Mouse (Mus musculus): ENCODE data around the gene Dusp12. TPM values are rescaled to one million over a fixed set of nuclear protein-coding genes. Genes with fewer than 3 reads are reported as not detected.

Dusp12 gene
- polyA plus RNA-seq, 1 experiment, result 39.9 TPM

DNA sequence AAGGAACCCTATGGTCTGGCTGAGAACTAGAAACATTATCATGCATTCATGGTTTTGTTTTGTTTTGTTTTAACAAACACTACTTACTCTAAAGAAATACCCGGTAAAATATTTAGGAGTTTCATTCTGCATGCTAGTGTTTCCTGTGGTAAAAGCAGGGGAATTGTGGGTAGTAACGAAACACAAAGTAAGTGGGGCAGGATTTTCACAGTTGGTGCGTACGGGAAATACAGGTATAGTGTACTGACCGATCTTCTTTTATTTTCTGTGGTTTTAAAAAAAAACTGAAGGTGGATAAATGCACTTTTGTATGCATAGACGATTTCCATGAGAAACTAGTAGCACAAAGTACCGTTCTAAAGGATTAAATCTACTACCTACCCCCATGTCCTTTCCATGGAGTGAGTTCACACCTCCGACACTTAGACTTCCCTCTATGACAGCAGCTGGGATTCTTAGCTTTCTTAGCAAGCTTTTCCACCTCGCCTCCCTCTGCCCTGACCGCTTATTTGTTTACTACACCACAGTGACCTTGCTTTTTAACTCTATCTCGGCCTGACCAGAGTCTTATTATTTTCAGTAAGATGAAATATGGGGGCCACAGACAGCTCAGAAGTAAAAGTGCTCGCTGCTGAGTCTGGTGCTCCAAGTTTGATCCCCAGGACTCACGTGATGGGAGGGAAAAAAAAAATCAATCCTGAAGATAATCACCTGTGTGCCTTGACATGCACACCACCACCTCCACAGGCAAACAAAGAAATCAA, 23.5 kb downstream of the Dusp12 start:
- H3K27me3 ChIP-seq (ENCODE audit: control insufficient read depth, insufficient read depth, insufficient read length), result no peaks in the 10 kb centered on the region
- no peaks in the 10 kb centered on the region for H3K36me3 ChIP-seq (ENCODE audit: control insufficient read depth, insufficient read depth)
- peaks cover 99% of the 10 kb centered on the region for H3K79me2 ChIP-seq (ENCODE audit: control insufficient read depth, insufficient read depth)
- no peak overlapping the region for H3K4me3 ChIP-seq (ENCODE audit: insufficient read depth, poor library complexity, severe bottlenecking)
- H3K79me3 ChIP-seq (ENCODE audit: low read depth), result peaks cover 67% of the 10 kb centered on the region
- H3ac ChIP-seq (ENCODE audit: control insufficient read depth, insufficient read length, low read depth), result no peak overlapping the region
- TF ChIP-seq MYOG (IDR thresholded peaks at IDR 0.05; ENCODE audit: control insufficient read depth, extremely low read depth, insufficient read length), result no peak
- TF ChIP-seq USF1 (IDR thresholded peaks at IDR 0.05; ENCODE audit: low read depth), result no peak
- TF ChIP-seq CTCF (IDR thresholded peaks at IDR 0.05; ENCODE audit: control insufficient read depth, insufficient read depth, insufficient read length), result no peak

DNA sequence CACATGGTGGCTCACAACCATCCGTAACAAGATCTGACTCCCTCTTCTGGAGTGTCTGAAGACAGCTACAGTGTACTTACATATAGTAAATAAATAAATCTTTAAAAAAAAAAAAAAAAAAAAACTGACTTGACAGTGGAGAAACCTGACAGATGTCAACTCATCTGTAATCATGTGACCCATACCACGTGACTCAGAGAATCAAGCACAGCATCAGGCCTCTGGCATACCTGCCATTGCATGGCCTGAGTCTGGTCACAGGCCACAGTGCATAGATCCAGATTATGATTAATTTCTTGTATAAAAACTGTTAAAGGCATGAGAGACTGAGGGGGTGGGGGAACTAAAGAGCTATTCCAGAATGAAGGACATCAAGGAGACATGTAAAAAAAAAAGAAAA, 26.5 kb downstream of the Dusp12 start:
- Histone ChIP-seq H3K27me3 (ENCODE audit: control insufficient read depth, insufficient read depth, insufficient read length) (no peaks in the 10 kb centered on the region), H3ac (ENCODE audit: control insufficient read depth, insufficient read length, low read depth) (no peak overlapping the region), H3K36me3 (ENCODE audit: control insufficient read depth, insufficient read depth) (no peaks in the 10 kb centered on the region), H3K4me3 (ENCODE audit: insufficient read depth, poor library complexity, severe bottlenecking) (no peak overlapping the region), H3K79me2 (ENCODE audit: control insufficient read depth, insufficient read depth) (peaks cover 93% of the 10 kb centered on the region), H3K79me3 (ENCODE audit: low read depth) (peaks cover 51% of the 10 kb centered on the region)
- no peak for TF ChIP-seq MYOD1 (IDR thresholded peaks at IDR 0.05; ENCODE audit: control insufficient read depth, insufficient read length, low read depth)
- no peak for TF ChIP-seq FOSL1 (IDR thresholded peaks at IDR 0.05; ENCODE audit: insufficient read depth, low read length, poor library complexity, severe bottlenecking)

DNA sequence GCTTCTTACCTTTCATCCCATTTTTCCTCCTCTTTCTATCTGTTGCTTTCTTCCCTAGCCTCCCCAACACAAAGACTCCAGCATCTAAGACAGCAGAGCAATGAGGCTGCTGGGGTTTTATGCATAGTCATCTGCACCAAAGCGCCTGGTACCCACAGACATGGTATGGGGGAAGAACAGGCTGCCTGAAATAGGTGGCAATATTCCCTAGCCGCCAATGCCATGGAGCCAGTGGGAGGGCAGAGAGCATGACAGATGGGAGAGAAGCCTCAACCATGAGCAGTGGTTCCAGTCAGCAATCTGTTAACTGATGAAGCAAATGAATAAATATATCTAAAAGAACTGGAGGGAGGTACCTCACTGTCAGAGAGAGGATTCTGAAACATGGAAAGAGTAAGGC, 28.0 kb downstream of the Dusp12 start:
- H3K79me2 ChIP-seq (ENCODE audit: control insufficient read depth, insufficient read depth), result peaks cover 82% of the 10 kb centered on the region
- H3K79me3 ChIP-seq (ENCODE audit: low read depth), result peaks cover 44% of the 10 kb centered on the region
- no peak overlapping the region for H3ac ChIP-seq (ENCODE audit: control insufficient read depth, insufficient read length, low read depth)
- no peak for TF ChIP-seq USF1 (IDR thresholded peaks at IDR 0.05; ENCODE audit: low read depth)
- no peak for TF ChIP-seq FOSL1 (IDR thresholded peaks at IDR 0.05; ENCODE audit: insufficient read depth, low read length, poor library complexity, severe bottlenecking)
- TF ChIP-seq CEBPB (IDR thresholded peaks at IDR 0.05; ENCODE audit: low read depth), result no peak
- no peak for TF ChIP-seq MYOD1 (IDR thresholded peaks at IDR 0.05; ENCODE audit: control insufficient read depth, insufficient read length, low read depth)
- no peak for TF ChIP-seq MAX (IDR thresholded peaks at IDR 0.05)
- TF ChIP-seq CTCF (IDR thresholded peaks at IDR 0.05; ENCODE audit: control insufficient read depth, insufficient read depth, insufficient read length), result no peak
- no peak for TF ChIP-seq MYOG (IDR thresholded peaks at IDR 0.05; ENCODE audit: control insufficient read depth, extremely low read depth, insufficient read length)
- no peaks in the 10 kb centered on the region for H3K27me3 ChIP-seq (ENCODE audit: control insufficient read depth, insufficient read depth, insufficient read length)
- H3K4me3 ChIP-seq (ENCODE audit: insufficient read depth, poor library complexity, severe bottlenecking), result no peak overlapping the region
- no peaks in the 10 kb centered on the region for H3K36me3 ChIP-seq (ENCODE audit: control insufficient read depth, insufficient read depth)

DNA sequence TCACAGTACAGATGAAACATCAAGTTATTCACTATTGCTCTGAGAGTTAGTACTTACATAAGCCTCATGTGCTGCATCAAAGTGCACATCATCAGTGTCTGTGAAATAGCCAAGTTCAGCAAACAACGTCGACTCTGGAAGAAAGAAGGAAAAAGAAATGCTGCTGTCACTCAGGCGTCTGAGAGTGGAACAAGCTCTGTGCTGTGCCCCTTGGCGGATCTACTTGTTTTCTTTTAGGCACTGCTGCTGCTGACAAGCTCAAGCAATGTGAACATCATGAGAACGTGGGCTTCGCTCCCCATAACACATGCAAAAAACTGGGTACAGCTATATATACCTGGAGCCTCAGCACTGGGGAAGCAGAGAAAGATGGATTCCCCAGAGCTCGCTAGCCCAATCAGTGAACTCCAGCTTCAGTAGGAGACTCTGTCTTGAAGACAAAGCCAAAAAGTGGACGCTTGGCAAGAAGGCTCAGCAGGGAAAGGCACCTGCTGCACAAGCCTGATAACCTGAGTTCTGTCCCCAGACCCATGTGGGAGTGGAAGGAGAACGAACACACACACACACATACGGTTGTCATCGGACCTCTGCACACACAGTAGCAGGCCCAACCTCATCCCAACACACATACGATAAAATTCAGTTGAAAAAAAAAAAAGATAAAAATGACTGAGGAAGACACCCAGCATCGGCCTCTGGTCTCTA, 30.1 kb downstream of the Dusp12 start:
- Histone ChIP-seq H3K27me3 (ENCODE audit: control insufficient read depth, insufficient read depth, insufficient read length) (no peaks in the 10 kb centered on the region), H3K79me3 (ENCODE audit: low read depth) (peaks cover 26% of the 10 kb centered on the region), H3K36me3 (ENCODE audit: control insufficient read depth, insufficient read depth) (no peaks in the 10 kb centered on the region), H3K79me2 (ENCODE audit: control insufficient read depth, insufficient read depth) (peaks cover 66% of the 10 kb centered on the region), H3K4me3 (ENCODE audit: insufficient read depth, poor library complexity, severe bottlenecking) (no peak overlapping the region), H3ac (ENCODE audit: control insufficient read depth, insufficient read length, low read depth) (no peak overlapping the region)
- TF ChIP-seq MAX (IDR thresholded peaks at IDR 0.05) (no peak), MYOG (IDR thresholded peaks at IDR 0.05; ENCODE audit: control insufficient read depth, extremely low read depth, insufficient read length) (no peak), CTCF (IDR thresholded peaks at IDR 0.05; ENCODE audit: control insufficient read depth, insufficient read depth, insufficient read length) (no peak), FOSL1 (IDR thresholded peaks at IDR 0.05; ENCODE audit: insufficient read depth, low read length, poor library complexity, severe bottlenecking) (no peak), USF1 (IDR thresholded peaks at IDR 0.05; ENCODE audit: low read depth) (no peak), CEBPB (IDR thresholded peaks at IDR 0.05; ENCODE audit: low read depth) (no peak), MYOD1 (IDR thresholded peaks at IDR 0.05; ENCODE audit: control insufficient read depth, insufficient read length, low read depth) (no peak)

DNA sequence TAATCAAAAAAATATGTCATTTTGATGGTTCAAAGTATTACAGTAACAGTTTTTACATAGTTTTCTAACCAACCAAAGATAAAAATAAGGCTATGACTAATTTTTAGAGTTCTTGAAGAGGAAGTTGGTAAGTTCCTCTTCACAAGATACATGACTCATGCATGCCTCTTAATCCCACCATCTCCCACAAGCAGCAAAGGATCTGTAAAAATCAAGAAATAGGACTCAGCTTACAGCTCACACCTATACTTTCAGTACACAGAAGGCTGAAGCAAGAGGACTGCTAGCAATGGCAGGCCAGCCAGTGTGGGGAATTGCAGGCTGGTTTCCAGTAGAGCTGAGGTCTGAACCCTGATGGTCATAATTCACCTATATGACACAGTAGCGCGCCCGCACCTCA, 31.7 kb downstream of the Dusp12 start:
- Histone ChIP-seq H3K4me3 (ENCODE audit: insufficient read depth, poor library complexity, severe bottlenecking) (no peak overlapping the region), H3K79me2 (ENCODE audit: control insufficient read depth, insufficient read depth) (peaks cover 50% of the 10 kb centered on the region), H3K79me3 (ENCODE audit: low read depth) (peaks cover 16% of the 10 kb centered on the region), H3K36me3 (ENCODE audit: control insufficient read depth, insufficient read depth) (peaks cover 5% of the 10 kb centered on the region), H3K27me3 (ENCODE audit: control insufficient read depth, insufficient read depth, insufficient read length) (no peaks in the 10 kb centered on the region), H3ac (ENCODE audit: control insufficient read depth, insufficient read length, low read depth) (no peak overlapping the region)
- no peak for TF ChIP-seq MYOG (IDR thresholded peaks at IDR 0.05; ENCODE audit: control insufficient read depth, extremely low read depth, insufficient read length)
- TF ChIP-seq CEBPB (IDR thresholded peaks at IDR 0.05; ENCODE audit: low read depth), result peak; percentile 3
- TF ChIP-seq CTCF (IDR thresholded peaks at IDR 0.05; ENCODE audit: control insufficient read depth, insufficient read depth, insufficient read length), result no peak
- TF ChIP-seq MAX (IDR thresholded peaks at IDR 0.05), result no peak
- TF ChIP-seq MYOD1 (IDR thresholded peaks at IDR 0.05; ENCODE audit: control insufficient read depth, insufficient read length, low read depth), result no peak
- TF ChIP-seq FOSL1 (IDR thresholded peaks at IDR 0.05; ENCODE audit: insufficient read depth, low read length, poor library complexity, severe bottlenecking), result peak; percentile 61

Measured in C2C12 (cell line).